Mouse (Mus musculus) gastrocnemius, postnatal 10 days (tissue): Measurements from ENCODE around the gene Fam178b. TPM values are rescaled to one million over a fixed set of nuclear protein-coding genes. Genes with fewer than 3 reads are reported as not detected.
"Not testable (repeated sequence)": the region's sequence is repeated elsewhere in the genome, so short reads cannot be mapped to it uniquely, and the experiment has no call there.

Source experiments
- DNase-seq: peaks from one replicate; pipeline ENCODE4 v3.0.0; 2021; ENCODE audit warnings: mixed read lengths
- total RNA-seq, 2 experiments: library from RNA; stranded (reverse); gene quantifications; 2 replicates each; pipeline ENCODE4 v1.2.3; 2021

The Fam178b gene
- total RNA-seq, 2 experiments from 2014 or later = 3.0 to 3.1 TPM

GRCm38 (mm10) chr1:36625442-36625841, 57.5 kb downstream of the Fam178b start:
- DNase-seq = no peak

DNA sequence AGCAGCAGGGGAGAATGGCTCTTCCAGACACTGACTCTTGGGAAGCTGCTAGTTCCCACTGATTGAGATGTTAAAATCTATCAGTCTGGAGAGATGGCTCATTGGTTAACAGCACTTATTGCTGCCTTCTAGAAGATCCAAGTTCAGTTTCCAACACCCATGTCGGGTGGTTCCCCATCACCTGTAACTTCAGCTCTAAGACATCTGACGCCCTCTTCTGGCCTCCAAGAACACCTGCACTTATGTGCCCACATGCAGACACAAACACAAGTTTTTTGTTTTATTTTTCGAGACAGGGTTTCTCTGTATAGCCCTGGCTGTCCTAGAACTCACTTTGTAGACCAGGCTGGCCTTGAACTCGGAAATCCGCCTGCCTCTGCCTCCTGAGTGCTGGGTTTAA, 67.0 kb downstream of the Fam178b start:
- DNase-seq = not testable (repeated sequence)

GRCm38 (mm10) chr1:36615188-36615587, 67.8 kb downstream of the Fam178b start:
- DNase-seq = no peak

GRCm38 (mm10) chr1:36614584-36614983, 68.4 kb downstream of the Fam178b start:
- DNase-seq = no peak

DNA sequence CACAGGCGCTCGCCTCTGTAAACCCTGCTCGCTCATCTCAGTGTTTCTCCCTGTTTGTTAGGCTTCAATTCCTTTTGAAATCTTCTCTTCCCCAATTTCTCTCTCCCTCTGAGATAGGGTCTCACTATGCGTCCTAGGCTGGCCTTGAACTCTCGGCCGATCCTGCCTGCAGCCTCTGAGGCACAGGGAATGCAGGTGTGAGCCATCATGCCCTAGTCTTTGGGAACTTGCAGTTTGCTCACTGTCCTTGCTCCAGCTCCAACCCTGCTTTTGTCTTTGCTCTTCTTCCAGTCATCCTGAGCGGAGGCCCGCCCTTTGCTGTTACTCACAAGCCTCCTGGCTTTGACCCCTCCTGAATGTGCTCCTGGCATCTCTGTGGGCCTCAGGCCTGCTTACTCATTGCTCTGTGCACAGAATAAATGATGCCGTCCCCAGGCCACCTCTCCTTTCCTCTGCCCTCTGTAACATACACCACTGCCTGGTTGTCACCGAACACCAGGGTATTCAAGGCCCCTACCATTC, 69.5 kb downstream of the Fam178b start:
- no peak for DNase-seq

- DNase-seq = no peak
Observed at GRCm38 (mm10) chr1:36612362-36612761, 70.6 kb downstream of the Fam178b start.

GRCm38 (mm10) chr1:36611449-36612123, 71.4 kb downstream of the Fam178b start:
- no peak for DNase-seq

DNA sequence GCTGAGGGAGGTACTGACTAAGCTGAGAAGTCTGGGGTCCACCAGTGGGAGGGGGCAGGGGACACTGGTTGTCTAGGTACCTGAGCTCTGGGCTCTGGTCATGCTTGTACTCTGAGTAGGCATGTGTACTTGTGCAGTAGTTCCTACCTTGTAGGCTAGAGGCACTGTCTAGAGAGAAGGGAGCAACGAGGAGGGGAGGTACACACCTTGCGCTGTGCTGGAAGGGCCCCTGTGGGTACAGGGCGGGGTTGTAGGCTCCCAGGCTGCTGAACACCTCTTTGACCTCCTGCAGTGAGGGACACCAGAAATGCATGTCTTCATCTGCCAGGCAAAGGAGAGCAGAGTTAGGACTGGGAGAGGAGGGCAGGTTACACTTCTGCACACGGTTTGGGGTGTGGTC, 74.8 kb downstream of the Fam178b start:
- DNase-seq = no peak

DNA sequence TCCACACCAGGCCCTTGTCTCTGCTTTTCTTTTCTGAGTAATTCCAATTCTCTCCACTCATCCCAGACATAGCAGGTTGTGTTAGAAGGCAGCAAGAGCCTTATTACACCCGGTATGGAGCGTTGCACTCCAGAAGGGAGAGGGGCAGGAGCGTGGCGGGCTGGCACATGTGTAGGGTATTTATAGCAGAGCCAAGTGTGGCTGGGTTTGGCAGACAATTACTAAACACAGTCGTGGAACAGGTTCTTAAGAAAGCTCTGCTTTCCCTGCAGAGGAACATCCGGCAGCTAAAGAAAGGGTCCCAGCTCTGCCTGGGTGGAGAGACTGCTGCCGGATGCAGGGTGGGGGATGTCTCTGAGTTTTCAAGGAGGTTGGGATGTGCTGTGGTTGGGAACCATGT, 76.0 kb downstream of the Fam178b start:
- DNase-seq = no peak

DNA sequence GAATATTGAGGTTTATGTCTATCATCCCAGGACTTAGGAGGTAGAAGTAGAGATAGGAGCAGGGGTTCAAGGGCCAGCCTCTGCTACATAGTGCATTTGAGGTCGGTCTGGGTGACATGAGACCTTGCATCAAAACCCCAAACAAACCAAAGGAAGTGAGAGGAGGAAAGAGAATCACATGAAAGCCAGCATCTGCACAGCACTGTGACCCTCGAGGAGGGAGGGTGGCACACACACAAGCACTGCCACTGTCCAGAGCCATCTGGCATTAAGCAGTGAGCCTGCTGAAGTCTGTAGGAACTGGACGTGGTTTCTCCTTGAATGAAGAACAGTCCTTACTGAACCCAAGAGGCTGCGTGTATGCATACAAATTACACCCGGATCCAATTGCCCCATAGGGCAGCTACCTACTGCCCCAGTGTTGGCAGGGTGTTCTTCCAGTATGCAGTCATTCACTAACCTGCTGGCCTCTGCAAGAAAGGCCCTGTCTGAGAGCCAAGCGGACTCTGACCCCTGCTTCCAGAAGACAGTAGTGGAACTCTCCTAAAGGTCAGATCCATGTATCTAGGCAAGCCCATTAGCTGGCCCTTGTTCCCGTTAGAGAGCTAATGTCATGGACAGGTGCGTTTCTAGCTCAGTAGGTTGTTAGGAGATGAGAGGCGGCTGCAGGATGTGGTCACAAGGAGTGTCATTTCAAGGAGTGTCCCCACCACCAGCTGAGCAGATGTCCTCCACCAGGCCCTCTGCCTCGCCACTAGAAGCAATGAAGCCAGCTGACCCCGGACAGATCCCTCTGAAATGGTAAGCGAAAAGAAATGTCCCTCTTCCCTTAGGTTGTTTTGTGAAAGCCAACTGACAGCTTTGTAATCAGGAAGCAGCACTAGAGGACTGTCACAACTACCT, 78.5 kb downstream of the Fam178b start:
- DNase-seq = no peak

DNA sequence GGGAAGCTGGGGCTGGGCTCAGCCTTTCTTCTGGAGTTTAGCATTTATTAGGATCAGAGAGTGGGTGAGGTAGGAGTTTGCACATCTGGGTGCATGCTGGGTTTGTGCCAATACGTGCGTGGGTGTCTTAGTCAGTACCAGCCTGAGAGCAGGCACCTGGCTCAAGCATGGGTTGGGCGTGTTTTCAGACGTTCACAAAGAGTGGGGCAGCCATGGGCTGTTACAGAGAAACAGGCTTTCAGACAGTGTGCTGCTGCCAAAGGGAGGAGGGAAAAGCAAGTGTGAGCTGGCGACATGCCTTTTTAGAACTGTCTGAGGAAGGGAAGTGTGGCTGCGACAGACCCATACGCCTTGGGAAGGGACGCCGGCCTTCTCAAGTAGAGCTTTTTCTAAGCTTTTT, 79.6 kb downstream of the Fam178b start:
- peak; percentile 43 for DNase-seq

- DNase-seq = no peak
Observed at GRCm38 (mm10) chr1:36602271-36602670, 80.7 kb downstream of the Fam178b start.

- DNase-seq = no peak
Observed at GRCm38 (mm10) chr1:36598411-36598810, 84.6 kb downstream of the Fam178b start.

DNA sequence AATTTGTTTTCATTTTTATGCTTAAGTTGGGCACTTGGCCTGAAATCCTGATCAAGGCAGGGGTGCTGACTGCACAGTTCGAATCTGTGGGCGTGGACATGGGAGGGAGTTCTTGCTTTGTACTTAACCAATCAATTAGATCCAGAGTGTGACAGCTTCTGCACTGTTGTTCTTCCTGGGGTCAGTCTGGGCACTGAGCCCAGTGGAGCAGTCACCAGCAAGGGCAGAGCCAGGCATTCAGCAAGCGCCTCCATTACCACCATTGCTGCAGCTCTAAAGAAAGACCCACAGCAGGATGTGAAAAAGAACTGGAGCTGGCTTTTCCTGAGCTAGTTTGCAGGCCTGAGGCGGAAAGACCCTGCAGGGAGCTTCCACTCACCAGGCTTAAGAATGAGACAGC, 86.9 kb downstream of the Fam178b start:
- DNase-seq = no peak

DNA sequence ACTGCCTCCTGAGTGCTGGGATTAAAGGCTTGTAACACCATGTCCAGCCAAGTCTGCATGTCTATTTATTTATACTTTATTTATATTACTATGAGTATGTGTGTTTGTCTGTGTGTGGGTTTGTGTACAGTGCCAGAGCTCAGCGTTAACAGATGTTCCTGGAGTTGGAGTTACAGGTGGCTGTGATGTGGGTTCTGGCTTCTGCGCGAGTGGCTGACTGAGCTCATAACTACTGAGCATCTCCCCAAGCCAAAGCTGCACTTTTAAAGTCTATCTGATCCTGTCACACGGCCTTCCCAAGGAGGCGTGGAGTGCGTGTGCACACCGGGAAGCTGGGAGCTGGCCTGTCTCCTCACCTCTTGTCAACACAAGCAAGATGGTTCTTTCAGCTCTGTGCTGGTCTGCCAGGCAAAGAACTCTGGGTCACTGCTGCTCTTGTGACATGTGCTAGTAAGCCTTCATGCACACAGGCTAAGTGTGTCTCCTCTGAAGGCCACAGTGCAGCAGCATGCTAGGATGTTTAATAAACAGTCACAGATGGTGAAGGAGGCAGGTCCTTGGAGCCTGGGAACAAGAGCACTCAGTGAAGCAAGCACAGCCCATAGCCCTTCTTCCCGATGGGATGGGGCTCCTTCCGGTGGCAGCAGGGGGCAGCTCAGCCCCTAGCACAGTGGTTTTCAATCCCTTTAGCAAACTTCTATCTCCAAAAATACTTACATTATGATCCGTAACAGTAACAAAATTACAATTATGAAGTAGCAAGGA, 87.6 kb downstream of the Fam178b start:
- DNase-seq = no peak

DNA sequence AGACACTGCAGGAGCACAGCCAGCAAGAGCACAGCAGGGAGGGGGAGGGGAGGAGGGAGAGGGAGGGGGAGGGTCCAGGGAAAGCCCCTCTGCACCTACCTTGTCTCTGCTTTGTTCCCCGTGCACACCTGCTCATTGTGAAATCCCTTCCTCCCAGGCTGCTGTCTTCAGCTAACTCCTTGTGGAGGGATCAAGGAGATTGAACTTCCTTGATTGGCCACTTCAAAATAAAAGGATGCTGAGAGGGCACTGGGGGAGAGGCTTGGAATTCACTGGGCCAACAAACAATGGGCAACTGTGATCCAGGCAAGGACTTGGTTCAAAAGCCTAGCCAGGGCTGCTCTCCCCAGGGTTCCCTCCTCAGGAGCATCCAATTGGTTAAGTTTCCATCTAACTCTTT, 89.9 kb downstream of the Fam178b start:
- DNase-seq = no peak

DNA sequence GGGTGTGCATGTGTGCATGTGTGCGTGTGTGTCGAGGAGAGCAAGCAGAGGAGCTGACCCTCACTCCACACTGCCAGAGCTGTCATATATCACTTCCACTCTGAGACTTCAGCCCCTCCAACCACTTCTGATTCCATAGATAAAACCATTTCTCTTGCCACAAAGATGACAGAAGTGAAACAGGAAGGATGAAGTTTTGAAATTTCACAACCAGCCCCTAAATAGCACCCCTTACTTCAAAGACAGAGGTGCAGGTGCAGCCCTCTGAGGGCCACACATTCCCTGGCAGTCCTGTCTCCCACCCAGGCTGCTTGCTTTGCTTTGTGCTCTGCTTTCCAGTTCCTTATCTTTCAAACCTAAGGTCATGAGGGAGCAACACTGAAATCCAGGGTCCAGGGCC, 91.6 kb downstream of the Fam178b start:
- DNase-seq = no peak

DNA sequence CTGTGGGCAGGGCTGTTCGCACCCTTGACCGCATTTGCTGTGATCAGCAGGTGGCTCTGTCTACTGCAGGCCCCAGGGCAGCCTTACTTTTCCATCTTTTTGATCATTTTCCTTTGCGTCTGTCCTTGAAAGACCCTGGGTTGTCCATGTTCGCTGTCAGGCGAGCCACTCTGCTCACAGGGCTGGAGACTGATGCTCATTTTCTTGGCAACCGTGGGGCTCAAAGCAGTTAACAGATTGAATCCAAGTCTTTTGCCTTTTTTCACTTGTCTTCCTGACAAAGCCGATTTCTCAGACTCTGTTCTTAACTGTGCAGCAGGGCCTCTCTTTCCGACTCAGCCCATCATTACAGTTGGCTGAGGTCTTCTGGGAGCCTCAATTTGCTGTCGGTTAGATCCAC, 92.3 kb downstream of the Fam178b start:
- no peak for DNase-seq

DNA sequence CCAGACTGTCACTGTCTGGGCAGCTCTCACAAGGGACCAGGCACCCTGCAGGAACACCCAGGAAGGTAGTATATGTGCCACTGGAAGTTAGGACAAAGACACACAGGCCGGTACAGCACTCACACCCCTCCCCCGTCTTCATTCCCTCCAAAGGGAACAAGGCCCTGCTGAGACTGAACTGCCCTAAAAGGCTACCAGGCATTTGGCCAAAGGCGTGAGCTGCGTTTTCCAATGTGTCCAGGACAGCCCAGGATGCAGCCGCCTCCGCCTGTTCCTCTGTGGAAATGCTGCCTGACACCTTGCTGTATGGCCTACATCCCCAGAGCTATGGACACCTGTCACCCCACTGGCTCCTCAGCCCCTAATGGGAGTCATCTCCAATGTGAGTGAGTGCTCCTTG, 93.5 kb downstream of the Fam178b start:
- DNase-seq = peak; percentile 64

GRCm38 (mm10) chr1:36588476-36589450, 94.2 kb downstream of the Fam178b start:
- peak; percentile 62 for DNase-seq

DNA sequence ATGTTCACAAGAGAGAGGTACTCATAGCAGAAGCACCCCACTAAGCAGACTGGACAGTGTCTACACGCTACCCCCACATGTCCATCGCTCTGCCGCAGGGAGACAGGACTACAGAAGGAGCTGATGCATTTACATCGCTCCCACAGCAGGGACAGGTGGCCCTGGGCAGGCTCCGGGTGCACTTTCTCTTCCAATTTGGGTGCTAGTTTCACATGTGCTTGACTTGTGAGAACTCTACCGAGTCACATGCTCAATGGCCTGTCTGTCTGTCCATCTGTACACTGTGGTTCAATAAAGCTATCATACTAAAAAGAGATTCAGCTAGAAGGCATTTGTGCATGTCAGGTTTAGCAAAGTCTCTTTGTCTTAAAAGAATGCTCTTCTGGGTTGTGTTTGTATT, 95.1 kb downstream of the Fam178b start:
- DNase-seq = no peak
